Comparison of ENCODE assay signal across 9 mouse cellular contexts in the genomic region with DNA sequence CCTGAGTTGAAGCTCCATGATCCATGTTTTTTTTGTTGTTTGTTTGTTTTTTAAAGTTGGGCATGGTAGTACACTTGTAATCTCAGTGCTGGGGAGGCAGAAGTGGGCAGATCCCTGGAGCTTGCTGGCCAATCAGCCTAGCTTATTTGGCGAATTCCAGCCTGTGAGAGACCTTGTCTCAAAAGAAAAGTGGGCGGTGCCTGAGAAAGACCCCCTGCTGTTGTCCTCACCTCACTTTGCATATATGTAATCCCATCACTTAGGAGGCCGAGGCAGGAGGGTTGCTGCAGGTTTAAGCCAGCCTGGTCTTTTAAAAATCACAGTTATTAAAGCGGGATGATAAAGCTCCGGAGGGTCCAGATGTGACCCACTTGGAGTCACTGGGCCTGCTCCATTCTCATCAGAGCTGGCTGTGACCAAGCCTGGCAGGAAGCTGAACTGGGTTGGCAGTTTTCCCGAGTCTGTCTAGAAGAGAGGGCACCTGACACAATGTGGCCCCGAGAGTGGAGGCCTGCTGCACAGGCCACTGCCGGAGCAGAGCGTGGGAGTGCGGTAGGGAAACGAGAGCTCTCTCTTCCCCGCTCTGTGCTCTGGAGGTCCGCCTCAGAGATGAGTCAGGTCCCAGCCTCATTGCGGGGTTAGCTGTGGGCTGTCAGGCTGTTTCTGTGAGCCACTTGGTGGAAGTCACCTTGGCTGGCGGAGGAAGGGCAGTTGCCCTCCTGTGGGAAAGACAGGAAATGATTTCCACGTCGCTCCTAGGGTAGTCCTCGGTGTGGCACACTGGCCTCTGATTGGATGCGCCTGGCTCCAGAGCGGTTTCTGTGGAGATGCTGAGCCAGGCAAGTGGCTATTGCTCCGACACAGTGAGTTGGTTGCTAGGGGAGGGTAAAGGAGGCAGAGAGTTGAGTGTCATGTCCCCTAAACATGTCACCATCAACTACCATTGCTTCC. TPM values are rescaled to one million over a fixed set of nuclear protein-coding genes. Genes with fewer than 3 reads are reported as not detected.
A peak's percentile ranks its signal among the peaks of the same experiment; 100 is the strongest.
DNase-seq lines count a peak whose midpoint lies in the region; ATAC-seq and TF ChIP-seq lines count a peak whose summit lies in the region.
"Had no signal": no experiment of that assay in that cellular context is flagged by ENCODE, and none has a peak within 500 bp of the region (broad histone marks: within the 10 kb centered on the region; RNA-seq: fewer than 3 reads in every experiment).

No protein-coding gene starts in this region.

- peaks cover 9% of the 10 kb centered on the region for H3K36me3 ChIP-seq in stomach, embryonic 14.5 days (ENCODE audit: control insufficient read depth, insufficient read depth, low read length)
- peaks cover 8% of the 10 kb centered on the region for H3K36me3 ChIP-seq in stomach, postnatal 0 days (ENCODE audit: control insufficient read depth, insufficient read depth, low read length)
- H3K36me3 ChIP-seq in forebrain, embryonic 10.5 days (replicated peaks) = peaks cover 20% of the 10 kb centered on the region
- peaks cover 26% of the 10 kb centered on the region for H3K36me3 ChIP-seq in midbrain, embryonic 10.5 days

- no peaks in the 10 kb centered on the region for H3K27me3 ChIP-seq in stomach, embryonic 14.5 days (ENCODE audit: control insufficient read depth, insufficient read depth, low read length)
- H3K27me3 ChIP-seq in stomach, postnatal 0 days (ENCODE audit: control insufficient read depth, insufficient read depth, low read length) = no peaks in the 10 kb centered on the region
- H3K27me3 ChIP-seq in forebrain, embryonic 10.5 days (ENCODE audit: poor library complexity, severe bottlenecking) = peaks cover 24% of the 10 kb centered on the region
- H3K27me3 ChIP-seq in midbrain, embryonic 10.5 days (ENCODE audit: low read depth, poor library complexity, severe bottlenecking) = peaks cover 6% of the 10 kb centered on the region; the same call in 1 of the 2 replicates
- H3K27me3 ChIP-seq: limb, embryonic 15.5 days had no signal

- no peak overlapping the region for H3K4me2 ChIP-seq in stomach, embryonic 14.5 days (replicated peaks; ENCODE audit: low read depth, low read length)
- no peak overlapping the region for H3K4me2 ChIP-seq in stomach, postnatal 0 days (replicated peaks; ENCODE audit: low read depth)
- H3K4me2 ChIP-seq: limb, embryonic 15.5 days had no signal

- 0 out of 2 replicates have a peak, but pooled peaks have one; percentile 47 for ATAC-seq in stomach, embryonic 14.5 days (ENCODE audit: insufficient number of reproducible peaks, insufficient read depth, low FRiP score, low read depth)
- no peak for ATAC-seq in stomach, postnatal 0 days (ENCODE audit: low FRiP score, low TSS enrichment)
- ATAC-seq in activated CD4-positive, CD25-positive, alpha-beta regulatory T cell, adult 4 months = no peak

- no peak for DNase-seq in stomach, postnatal 0 days (ENCODE audit: low spot score)
- no peak for DNase-seq in forebrain, embryonic 10.5 days (ENCODE audit: extremely low spot score, low spot score)
- peak; percentile 83 for DNase-seq in heart, postnatal 4 days
- peak; percentile 60 to 82 for DNase-seq in layer of hippocampus, adult 2 months (ENCODE audit: low spot score in 2 of 2)
- DNase-seq in midbrain, embryonic 10.5 days (ENCODE audit: low spot score) = peak; percentile 39
- DNase-seq in urinary bladder, postnatal 14 days (ENCODE audit: low spot score) = no peak

- no peak for TF ChIP-seq EP300 in stomach, postnatal 0 days (optimal IDR thresholded peaks at IDR 0.05)

- WGBS in stomach, embryonic 14.5 days = 64% methylated on average over 21 of the region's 21 CpGs
- WGBS in stomach, postnatal 0 days = 63% methylated on average over 21 of the region's 21 CpGs
- WGBS in forebrain, embryonic 10.5 days = 74% methylated on average over 21 of the region's 21 CpGs
- WGBS in midbrain, embryonic 10.5 days = 74% methylated on average over 21 of the region's 21 CpGs

- no peaks in the 10 kb centered on the region for H3K9me3 ChIP-seq in stomach, embryonic 14.5 days (ENCODE audit: control insufficient read depth, low read depth, low read length)
- no peaks in the 10 kb centered on the region for H3K9me3 ChIP-seq in stomach, postnatal 0 days (ENCODE audit: control insufficient read depth, low read length)
- no peaks in the 10 kb centered on the region for H3K9me3 ChIP-seq in forebrain, embryonic 10.5 days
- no peaks in the 10 kb centered on the region for H3K9me3 ChIP-seq in midbrain, embryonic 10.5 days (replicated peaks)
- H3K9me3 ChIP-seq: limb, embryonic 15.5 days had no signal

- no peak for TF ChIP-seq CTCF in stomach, postnatal 0 days (IDR thresholded peaks at IDR 0.05; ENCODE audit: low read depth)
- TF ChIP-seq CTCF in layer of hippocampus, adult 2 months (conservative IDR thresholded peaks at IDR 0.05) = no peak

- no peak overlapping the region for H3K9ac ChIP-seq in stomach, embryonic 14.5 days (replicated peaks; ENCODE audit: low read depth, low read length)
- H3K9ac ChIP-seq in stomach, postnatal 0 days (ENCODE audit: low read length) = no peak overlapping the region
- H3K9ac ChIP-seq: limb, embryonic 15.5 days had no signal

- no peaks in the 10 kb centered on the region for H3K4me1 ChIP-seq in stomach, embryonic 14.5 days (ENCODE audit: control insufficient read depth, insufficient read depth, low read length)
- no peaks in the 10 kb centered on the region for H3K4me1 ChIP-seq in stomach, postnatal 0 days (replicated peaks; ENCODE audit: control insufficient read depth, insufficient read depth)
- peaks cover 29% of the 10 kb centered on the region for H3K4me1 ChIP-seq in forebrain, embryonic 10.5 days
- H3K4me1 ChIP-seq in midbrain, embryonic 10.5 days = peaks cover 33% of the 10 kb centered on the region

- no peak overlapping the region for H3K27ac ChIP-seq in stomach, embryonic 14.5 days (ENCODE audit: low read length)
- no peak overlapping the region for H3K27ac ChIP-seq in stomach, postnatal 0 days (replicated peaks)
- 0 out of 2 replicates have a peak overlapping the region, but pooled peaks have one; percentile 12 for H3K27ac ChIP-seq in forebrain, embryonic 10.5 days
- H3K27ac ChIP-seq in layer of hippocampus, adult 2 months = peak overlapping the region; percentile 89
- peak overlapping the region; percentile 83 for H3K27ac ChIP-seq in midbrain, embryonic 10.5 days (replicated peaks)
- H3K27ac ChIP-seq: limb, embryonic 15.5 days had no signal

- H3K4me3 ChIP-seq in stomach, embryonic 14.5 days (ENCODE audit: low read depth, low read length) = no peak overlapping the region
- H3K4me3 ChIP-seq in stomach, postnatal 0 days (ENCODE audit: low read depth, low read length) = no peak overlapping the region
- H3K4me3 ChIP-seq in forebrain, embryonic 10.5 days = no peak overlapping the region
- H3K4me3 ChIP-seq in layer of hippocampus, adult 2 months = peak overlapping the region; percentile 48
- no peak overlapping the region for H3K4me3 ChIP-seq in midbrain, embryonic 10.5 days
- H3K4me3 ChIP-seq: limb, embryonic 15.5 days had no signal

RNA-seq across cellular contexts. Expression of gene Mrps23, which starts 11.0 kb away (rescaled TPM):
- polyA plus RNA-seq in stomach, embryonic 14.5 days (2014; fragmentation: Nextera tagmentation; extraction: Ambion mirVana) = 58.6 and 59.2 TPM in 2 replicates
- 54.7 and 55.4 TPM in 2 replicates for polyA plus RNA-seq in stomach, postnatal 0 days (2015; fragmentation: Nextera tagmentation; extraction: Ambion mirVana)
- polyA plus RNA-seq in forebrain, embryonic 10.5 days (2016; fragmentation: Nextera tagmentation; extraction: Ambion mirVana) = 65.5 and 72.6 TPM in 2 replicates
- 100 to 1,000 TPM; 204 to 207 TPM for total RNA-seq in heart, postnatal 4 days (2021)
- total RNA-seq in layer of hippocampus, adult 2 months (2021) = 10 to 100 TPM; 64.9 to 65.6 TPM
- polyA plus RNA-seq in midbrain, embryonic 10.5 days (2016; fragmentation: Nextera tagmentation; extraction: Ambion mirVana) = 70.6 and 78.8 TPM in 2 replicates
- 10 to 100 TPM; 96.8 to 98.7 TPM for polyA plus RNA-seq in activated CD4-positive, CD25-positive, alpha-beta regulatory T cell, adult 4 months (2017; shearing (Covaris generic))

Comparison
In these comparisons a context has a peak if more than half of its experiments do, and no peak if none do; other contexts are left out.
1. H3K27ac ChIP-seq: peak in forebrain, embryonic 10.5 days (single experiment), layer of hippocampus, adult 2 months (single experiment) and midbrain, embryonic 10.5 days (single experiment); none in stomach, embryonic 14.5 days (single experiment) and stomach, postnatal 0 days (single experiment).
2. DNase-seq: peak in heart, postnatal 4 days (single experiment), layer of hippocampus, adult 2 months (2 of 2) and midbrain, embryonic 10.5 days (single experiment); none in stomach, postnatal 0 days (single experiment), forebrain, embryonic 10.5 days (single experiment) and urinary bladder, postnatal 14 days (single experiment).